Mouse (Mus musculus) midbrain, embryonic 11.5 days (tissue): ENCODE results near the gene Ifna4. TPM values are rescaled to one million over a fixed set of nuclear protein-coding genes. Genes with fewer than 3 reads are reported as not detected.

Source experiments
- ATAC-seq: fragments of 200-750 bp; cut with Nextera tagmentation; 2 replicates; pipeline ENCODE4 v1.8.0; 2017; ENCODE audit warnings: moderate TSS enrichment, moderate library complexity; ENCODE audit not compliant: low FRiP score
- DNase-seq: peaks from one replicate; pipeline ENCODE4 v3.0.0; 2015; ENCODE audit warnings: low spot score; ENCODE audit errors: missing footprints
- H3K27ac ChIP-seq: fragments of 300-500 bp; sonication (generic); 2 replicates; pipeline ENCODE4 v1.5.1; 2014; ENCODE audit warnings: low read depth, low read length
- H3K27me3 ChIP-seq: fragments of 300-500 bp; sonication (generic); 2 replicates; pipeline ENCODE4 v1.6.1; 2014; ENCODE audit warnings: mild to moderate bottlenecking, low read length, moderate library complexity, mixed read lengths; ENCODE audit not compliant: control insufficient read depth, insufficient read depth
- H3K36me3 ChIP-seq: fragments of 300-500 bp; sonication (generic); 2 replicates; pipeline ENCODE4 v1.6.1; 2014; ENCODE audit warnings: mild to moderate bottlenecking, low read length, moderate library complexity, mixed read lengths; ENCODE audit not compliant: control insufficient read depth, insufficient read depth
- H3K4me1 ChIP-seq: fragments of 300-500 bp; sonication (generic); 2 replicates; pipeline ENCODE4 v1.6.1; 2014; ENCODE audit warnings: low read length; ENCODE audit not compliant: control insufficient read depth, insufficient read depth
- H3K4me2 ChIP-seq: fragments of 300-500 bp; sonication (generic); 2 replicates; pipeline ENCODE4 v1.6.1; 2014; ENCODE audit warnings: mild to moderate bottlenecking, moderate library complexity
- H3K4me3 ChIP-seq: fragments of 300-500 bp; sonication (generic); 2 replicates; pipeline ENCODE4 v1.5.1; 2014; ENCODE audit warnings: low read depth, low read length
- H3K9ac ChIP-seq: fragments of 300-500 bp; sonication (generic); 2 replicates; pipeline ENCODE4 v1.6.1; 2014; ENCODE audit warnings: low read length
- H3K9me3 ChIP-seq: fragments of 300-500 bp; sonication (generic); 2 replicates; pipeline ENCODE4 v1.6.1; 2016; ENCODE audit warnings: low read length; ENCODE audit not compliant: control insufficient read depth
- WGBS: fragments of 180-500 bp; shearing (Covaris S2); extraction: QIAGEN DNeasy Blood & Tissue Kit; methylation state at CpG from one replicate; pipeline ENCODE4 v1.1.7; 2014; 5-methylcytosine and 5-hydroxymethylcytosine counted together
- polyA plus RNA-seq: library from polyadenylated mRNA; unstranded; fragments of >200 nt; fragmentation: Nextera tagmentation; extraction: Ambion mirVana; gene quantifications from 2 replicates; pipeline ENCODE4 v1.2.1, GENCODE M21; 2014

Gene Ifna4
- polyA plus RNA-seq, 1 experiment from 2014 or later = not detected

DNA sequence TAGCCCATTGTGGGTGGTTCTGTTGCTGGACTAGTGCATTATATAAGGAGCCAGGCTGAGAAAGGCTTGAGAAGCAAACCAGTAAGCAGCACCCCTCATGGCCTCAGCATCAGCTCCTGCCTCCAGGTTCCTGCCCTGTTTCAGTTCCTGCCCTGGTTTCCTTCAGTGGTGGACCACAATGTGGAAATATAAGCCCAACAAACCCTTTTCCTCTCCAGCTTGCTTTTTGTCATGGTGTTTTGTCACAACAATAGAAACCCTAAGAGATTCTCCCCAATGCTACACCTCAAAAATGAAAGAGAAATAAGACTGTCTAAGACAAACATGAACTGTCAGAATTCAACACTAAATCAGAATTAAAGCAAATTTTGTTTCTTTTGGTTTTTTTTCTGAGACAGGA lies 17.6 kb downstream of the Ifna4 start:
- Histone ChIP-seq H3K4me3 (no peak overlapping the region), H3K4me1 (no peaks in the 10 kb centered on the region), H3K36me3 (no peaks in the 10 kb centered on the region), H3K9ac (no peak overlapping the region), H3K4me2 (no peak overlapping the region), H3K9me3 (no peaks in the 10 kb centered on the region), H3K27me3 (no peaks in the 10 kb centered on the region), H3K27ac (no peak overlapping the region)
- DNase-seq (no peak), ATAC-seq (no peak)

- H3K4me2 ChIP-seq = no peak overlapping the region
- DNase-seq = no peak
- no peaks in the 10 kb centered on the region for H3K9me3 ChIP-seq
- no peak overlapping the region for H3K4me3 ChIP-seq
- H3K4me1 ChIP-seq = no peaks in the 10 kb centered on the region
- no peak for ATAC-seq
- no peak overlapping the region for H3K9ac ChIP-seq
- H3K27me3 ChIP-seq = no peaks in the 10 kb centered on the region
- H3K27ac ChIP-seq = no peak overlapping the region
- no peaks in the 10 kb centered on the region for H3K36me3 ChIP-seq
- WGBS = 4% methylated on average over 7 of the region's 7 CpGs
Observed at GRCm38 (mm10) chr4:88863309-88863708, 21.6 kb downstream of the Ifna4 start.

DNA sequence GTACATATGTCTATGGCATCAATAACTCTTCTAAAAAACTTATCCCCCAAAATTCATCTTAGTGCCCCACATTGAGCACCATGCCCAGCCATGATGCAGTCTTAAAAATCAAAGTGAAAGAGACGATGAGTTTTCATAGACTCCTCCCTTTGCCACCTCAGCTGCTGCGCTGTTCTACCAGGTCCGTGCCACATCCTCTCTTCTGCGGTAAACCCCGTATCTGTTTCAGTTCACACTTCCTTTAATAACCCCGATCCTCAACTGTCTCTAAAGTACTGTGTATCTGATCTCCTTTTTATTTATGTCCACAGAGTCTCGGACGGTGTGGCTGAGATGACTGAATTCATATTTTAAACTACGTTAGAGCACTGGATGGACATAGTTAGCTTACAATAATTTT lies 22.9 kb downstream of the Ifna4 start:
- WGBS = 71% methylated on average over 9 of the region's 9 CpGs
- DNase-seq (no peak), ATAC-seq (no peak)
- no peaks in the 10 kb centered on the region for H3K27me3 ChIP-seq
- H3K36me3 ChIP-seq = no peaks in the 10 kb centered on the region
- H3K4me2 ChIP-seq = no peak overlapping the region
- no peak overlapping the region for H3K27ac ChIP-seq
- H3K4me1 ChIP-seq = no peaks in the 10 kb centered on the region
- no peaks in the 10 kb centered on the region for H3K9me3 ChIP-seq
- no peak overlapping the region for H3K9ac ChIP-seq
- no peak overlapping the region for H3K4me3 ChIP-seq

DNA sequence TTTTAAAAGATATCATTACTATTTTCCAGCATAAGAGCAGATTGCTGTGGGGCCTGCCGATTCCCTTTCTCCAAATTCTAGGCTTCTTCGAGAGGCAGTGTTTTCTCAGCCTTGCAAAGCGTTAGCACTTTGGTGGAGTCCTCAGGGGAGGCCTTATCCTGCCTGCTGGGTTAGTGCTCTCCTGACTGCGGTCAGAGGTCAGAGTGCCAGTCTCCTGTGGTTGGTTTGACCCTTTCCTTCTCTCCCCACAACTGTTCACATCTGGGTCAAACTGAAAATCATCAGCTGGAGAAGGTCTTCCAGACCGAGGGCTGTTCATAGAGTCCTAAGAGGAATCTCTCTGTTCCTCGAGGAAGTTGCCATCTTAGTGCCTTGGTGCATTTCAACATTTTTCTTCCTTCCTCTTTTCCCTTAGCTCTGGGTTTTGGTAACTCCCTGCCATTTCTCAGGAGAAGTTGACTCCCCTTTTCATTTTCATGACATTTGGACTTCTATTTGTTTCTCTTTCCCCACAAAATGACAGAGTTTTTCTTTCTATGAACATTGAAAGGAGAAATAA lies 23.4 kb downstream of the Ifna4 start:
- WGBS = 49% methylated on average over 6 of the region's 6 CpGs
- ATAC-seq (no peak), DNase-seq (no peak)
- H3K27me3 ChIP-seq = no peaks in the 10 kb centered on the region
- no peaks in the 10 kb centered on the region for H3K36me3 ChIP-seq
- no peak overlapping the region for H3K9ac ChIP-seq
- no peaks in the 10 kb centered on the region for H3K9me3 ChIP-seq
- no peak overlapping the region for H3K27ac ChIP-seq
- no peak overlapping the region for H3K4me3 ChIP-seq
- H3K4me2 ChIP-seq = no peak overlapping the region
- no peaks in the 10 kb centered on the region for H3K4me1 ChIP-seq

- WGBS = 2% methylated on average over 7 of the region's 8 CpGs
- Histone ChIP-seq H3K36me3 (no peaks in the 10 kb centered on the region), H3K4me2 (peak overlapping the region; percentile 74), H3K4me3 (peak overlapping the region; percentile 47), H3K4me1 (no peaks in the 10 kb centered on the region), H3K27me3 (no peaks in the 10 kb centered on the region), H3K27ac (no peak overlapping the region), H3K9ac (no peak overlapping the region), H3K9me3 (no peaks in the 10 kb centered on the region)
- ATAC-seq (peak; percentile 81), DNase-seq (peak; percentile 97)
Observed at GRCm38 (mm10) chr4:88867366-88867925, 25.8 kb downstream of the Ifna4 start.

GRCm38 (mm10) chr4:88867926-88868911 lies 26.6 kb downstream of the Ifna4 start:
- Histone ChIP-seq H3K4me1 (no peaks in the 10 kb centered on the region), H3K9me3 (no peaks in the 10 kb centered on the region), H3K4me2 (peak overlapping the region; percentile 74), H3K27ac (no peak overlapping the region), H3K27me3 (no peaks in the 10 kb centered on the region), H3K9ac (peak overlapping the region; percentile 50), H3K4me3 (peak overlapping the region; percentile 47), H3K36me3 (no peaks in the 10 kb centered on the region)
- 9% methylated on average over 31 of the region's 31 CpGs for WGBS
- DNase-seq = peak; percentile 96
- ATAC-seq = peak; percentile 82

DNA sequence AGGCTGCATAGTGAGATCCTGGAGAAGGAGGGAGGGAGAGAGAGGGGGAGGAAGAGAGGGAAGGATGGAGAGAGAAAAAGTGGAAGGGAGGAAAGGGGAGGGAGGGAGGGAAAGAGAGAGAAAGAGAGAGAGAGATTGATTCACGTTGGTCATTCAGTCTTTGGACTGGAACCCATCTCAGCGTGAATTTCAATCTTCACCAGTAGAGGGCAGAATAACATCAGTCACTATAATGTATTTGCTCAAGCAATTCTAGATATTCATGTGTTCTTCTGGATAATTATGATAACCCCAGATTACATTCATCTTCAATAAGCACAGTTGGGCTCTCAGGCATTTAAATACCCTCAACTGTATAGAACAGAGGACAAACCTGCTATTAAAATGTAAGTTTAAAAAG lies 31.0 kb downstream of the Ifna4 start:
- DNase-seq = peak; percentile 91

GRCm38 (mm10) chr4:88875435-88876095 lies 33.9 kb downstream of the Ifna4 start:
- H3K9ac ChIP-seq = no peak overlapping the region
- WGBS = 73% methylated on average over 4 of the region's 4 CpGs
- H3K36me3 ChIP-seq = no peaks in the 10 kb centered on the region
- no peaks in the 10 kb centered on the region for H3K27me3 ChIP-seq
- H3K4me2 ChIP-seq = no peak overlapping the region
- no peak for DNase-seq
- H3K27ac ChIP-seq = no peak overlapping the region
- ATAC-seq = no peak
- no peaks in the 10 kb centered on the region for H3K4me1 ChIP-seq
- H3K9me3 ChIP-seq = no peaks in the 10 kb centered on the region
- H3K4me3 ChIP-seq = no peak overlapping the region

More for the DNA sequence above, 31.0 kb downstream of the Ifna4 start:
- Histone ChIP-seq H3K27ac (no peak overlapping the region), H3K4me2 (no peak overlapping the region), H3K4me3 (no peak overlapping the region), H3K36me3 (no peaks in the 10 kb centered on the region), H3K9ac (no peak overlapping the region), H3K27me3 (no peaks in the 10 kb centered on the region), H3K4me1 (no peaks in the 10 kb centered on the region), H3K9me3 (no peaks in the 10 kb centered on the region)
- WGBS = 0% methylated on average over 2 of the region's 2 CpGs
- peak; percentile 5; the same call in 1 of the 2 replicates for ATAC-seq
